Mouse (Mus musculus) MEL (cell line): Measurements from ENCODE around the gene Traf3. TPM values are rescaled to one million over a fixed set of nuclear protein-coding genes. Genes with fewer than 3 reads are reported as not detected.

Experiments used
- DNase-seq: peaks from one replicate; pipeline ENCODE4 v3.0.0; 2011; ENCODE audit warnings: low read depth, low spot score
- H3K27ac ChIP-seq: 2 replicates; pipeline ENCODE4 v1.5.1; 2012; ENCODE audit warnings: low read depth, mild to moderate bottlenecking, control low read depth, low read length, moderate library complexity; ENCODE audit not compliant: control insufficient read depth
- H3K27me3 ChIP-seq, 2 experiments: fragments of 150-350 bp in 1 of 2; sonication (generic) in 1 of 2; 2 replicates each; pipeline ENCODE4 v1.6.1; 2012; ENCODE audit warnings: low read length in 2 of 2, mild to moderate bottlenecking in 2 of 2, improper control_type of control experiment in 1 of 2, moderate library complexity in 1 of 2; ENCODE audit not compliant: insufficient read depth in 2 of 2, control insufficient read depth in 1 of 2
- H3K36me3 ChIP-seq, 2 experiments: 2 replicates each; pipeline ENCODE4 v1.6.1; 2012 to 2014; ENCODE audit warnings: low read length in 2 of 2, improper control_type of control experiment in 1 of 2, inconsistent platforms in 1 of 2, mild to moderate bottlenecking in 1 of 2; ENCODE audit not compliant: insufficient read depth in 2 of 2, control insufficient read depth in 1 of 2
- H3K4me1 ChIP-seq, 2 experiments: fragments of 150-350 bp in 1 of 2; sonication (generic) in 1 of 2; 2 replicates each; pipeline ENCODE4 v1.6.1; 2012; ENCODE audit warnings: low read length in 2 of 2, improper control_type of control experiment in 1 of 2, mild to moderate bottlenecking in 1 of 2; ENCODE audit not compliant: insufficient read depth in 2 of 2, control insufficient read depth in 1 of 2
- H3K4me3 ChIP-seq, 2 experiments: fragments of 150-350 bp in 1 of 2; sonication (generic) in 1 of 2; 2 replicates each; pipeline ENCODE4 v1.5.1; 2012; ENCODE audit warnings: low read depth in 2 of 2, low read length in 2 of 2, mild to moderate bottlenecking in 2 of 2, moderate library complexity in 2 of 2, control low read depth in 1 of 2, improper control_type of control experiment in 1 of 2; ENCODE audit not compliant: control insufficient read depth in 1 of 2, insufficient read depth in 1 of 2
- H3K79me2 ChIP-seq: 2 replicates; pipeline ENCODE4 v1.6.1; 2012; ENCODE audit warnings: mild to moderate bottlenecking, low read length, moderate library complexity; ENCODE audit not compliant: control insufficient read depth, poor library complexity, insufficient read depth
- H3K9ac ChIP-seq: 2 replicates; pipeline ENCODE4 v1.6.1; 2012; ENCODE audit warnings: low read depth, mild to moderate bottlenecking, control low read depth, low read length, moderate library complexity; ENCODE audit not compliant: control insufficient read depth, poor library complexity, severe bottlenecking
- H3K9me3 ChIP-seq: fragments of 150-350 bp; sonication (generic); replicated peaks from 2 replicates; pipeline ENCODE4 v1.6.1; 2012; ENCODE audit warnings: mild to moderate bottlenecking, low read length, improper control_type of control experiment, moderate library complexity; ENCODE audit not compliant: insufficient read depth
- BHLHE40 ChIP-seq: IDR thresholded peaks from 2 replicates; pipeline ENCODE4 v1.6.1; 2012; ENCODE audit warnings: low read depth, mild to moderate bottlenecking, inconsistent platforms, low read length, improper control_type of control experiment, borderline replicate concordance
- CTCF ChIP-seq, 3 experiments: IDR thresholded peaks in 2 of 3; conservative IDR thresholded peaks in 1 of 3; 2 replicates each; pipeline ENCODE4 v1.5.1; 2011 to 2012; ENCODE audit warnings: low read length in 3 of 3, low read depth in 2 of 3, mild to moderate bottlenecking in 2 of 3, improper control_type of control experiment in 1 of 3, inconsistent platforms in 1 of 3, mixed read lengths in 1 of 3, moderate library complexity in 1 of 3; ENCODE audit not compliant: control insufficient read depth in 1 of 3, insufficient read depth in 1 of 3, poor library complexity in 1 of 3, severe bottlenecking in 1 of 3
- ELF1 ChIP-seq: IDR thresholded peaks from 2 replicates; pipeline ENCODE4 v1.6.1; 2014; ENCODE audit warnings: low read depth, mild to moderate bottlenecking, inconsistent platforms, low read length, improper control_type of control experiment, moderate library complexity
- ETS1 ChIP-seq: IDR thresholded peaks from 2 replicates; pipeline ENCODE4 v1.6.1; 2012; ENCODE audit warnings: low read depth, mild to moderate bottlenecking, inconsistent platforms, low read length, improper control_type of control experiment, moderate library complexity
- GABPA ChIP-seq: IDR thresholded peaks from 2 replicates; pipeline ENCODE4 v1.6.1; 2012; ENCODE audit warnings: low read depth, mild to moderate bottlenecking, inconsistent platforms, low read length, improper control_type of control experiment, moderate library complexity
- HCFC1 ChIP-seq: IDR thresholded peaks from 2 replicates; pipeline ENCODE4 v1.6.1; 2012; ENCODE audit warnings: low read depth, mild to moderate bottlenecking, inconsistent platforms, low read length, improper control_type of control experiment, moderate library complexity
- KAT2A ChIP-seq: conservative IDR thresholded peaks from 2 replicates; pipeline ENCODE4 v1.6.1; 2012; ENCODE audit warnings: low read depth, low read length, improper control_type of control experiment, inconsistent platforms
- MAFK ChIP-seq: IDR thresholded peaks from 2 replicates; pipeline ENCODE4 v1.6.1; 2011; ENCODE audit warnings: low read depth, mild to moderate bottlenecking, low read length, improper control_type of control experiment, borderline replicate concordance
- MYB ChIP-seq: IDR thresholded peaks from 2 replicates; pipeline ENCODE4 v1.6.1; 2011; ENCODE audit warnings: mild to moderate bottlenecking, low read depth, low read length, improper control_type of control experiment
- POLR2A ChIP-seq, 2 experiments: IDR thresholded peaks; 2 replicates each; pipeline ENCODE4 v1.6.1; 2011 to 2012; ENCODE audit warnings: low read length in 2 of 2, mild to moderate bottlenecking in 2 of 2, control low read depth in 1 of 2, improper control_type of control experiment in 1 of 2, low read depth in 1 of 2, moderate library complexity in 1 of 2; ENCODE audit not compliant: control insufficient read depth in 1 of 2, insufficient read depth in 1 of 2, poor library complexity in 1 of 2
- POLR2AphosphoS5 ChIP-seq: IDR thresholded peaks from 2 replicates; pipeline ENCODE4 v1.6.1; 2012; ENCODE audit warnings: low read depth, borderline replicate concordance, mild to moderate bottlenecking, inconsistent platforms, low read length, moderate library complexity, mixed read lengths
- SIN3A ChIP-seq: IDR thresholded peaks from 2 replicates; pipeline ENCODE4 v1.6.1; 2012; ENCODE audit warnings: low read length, improper control_type of control experiment, inconsistent platforms
- SMC3 ChIP-seq: IDR thresholded peaks from 2 replicates; pipeline ENCODE4 v1.6.1; 2011; ENCODE audit warnings: low read depth, low read length, improper control_type of control experiment
- TCF12 ChIP-seq: IDR thresholded peaks from 2 replicates; pipeline ENCODE4 v1.6.1; 2014; ENCODE audit warnings: low read depth, mild to moderate bottlenecking, inconsistent platforms, low read length, improper control_type of control experiment, moderate library complexity
- USF2 ChIP-seq, 2 experiments: IDR thresholded peaks; 2 replicates each; pipeline ENCODE4 v1.6.1; 2011 to 2012; ENCODE audit warnings: improper control_type of control experiment in 2 of 2, low read length in 2 of 2, borderline replicate concordance in 1 of 2, inconsistent platforms in 1 of 2, low read depth in 1 of 2, mild to moderate bottlenecking in 1 of 2; ENCODE audit not compliant: insufficient read depth in 1 of 2
- ZC3H11A ChIP-seq: IDR thresholded peaks from 2 replicates; pipeline ENCODE4 v1.6.1; 2012; ENCODE audit warnings: low read depth, mild to moderate bottlenecking, inconsistent platforms, low read length, improper control_type of control experiment
- ZKSCAN1 ChIP-seq: IDR thresholded peaks from 2 replicates; pipeline ENCODE4 v1.6.1; 2012; ENCODE audit warnings: low read depth, mild to moderate bottlenecking, inconsistent platforms, low read length, improper control_type of control experiment, moderate library complexity
- ZMIZ1 ChIP-seq: IDR thresholded peaks from 2 replicates; pipeline ENCODE4 v1.6.1; 2012; ENCODE audit warnings: low read depth, mild to moderate bottlenecking, inconsistent platforms, low read length, improper control_type of control experiment, moderate library complexity
- ZNF384 ChIP-seq: IDR thresholded peaks from 2 replicates; pipeline ENCODE4 v1.6.1; 2012; ENCODE audit warnings: low read depth, mild to moderate bottlenecking, inconsistent platforms, low read length, improper control_type of control experiment
- polyA plus RNA-seq, 2 experiments: library from polyadenylated mRNA; stranded (reverse) in 1 of 2; unstranded in 1 of 2; fragments of >175 nt in 1 of 2; fragments of >200 nt in 1 of 2; gene quantifications; 2 replicates each; pipeline versions ENCODE4 v1.2.1 to v1.2.4; 2012; ENCODE audit warnings: low replicate concordance in 2 of 2, low read depth in 1 of 2; ENCODE audit not compliant: insufficient read length in 2 of 2, insufficient read depth in 1 of 2, missing spikeins in 1 of 2
- total RNA-seq: library from RNA; depleted of rRNA; stranded (reverse); fragments of 300-350 nt; gene quantifications from 2 replicates; pipeline ENCODE4 v1.2.3, GENCODE M21; 2012

Traf3 gene
- total and polyA plus RNA-seq, 3 experiments: 21.1 to 40.7 TPM; not detected in 1

GRCm38 (mm10) chr12:111270629-111271277 lies 104.6 kb downstream of the Traf3 start, which contains the start of gene Amn:
Amn (plus strand) TSS chr12:111271095.
- no peaks in the 10 kb centered on the region for H3K9me3 ChIP-seq
- no peak within 1 kb of the TSS for H3K9ac ChIP-seq
- no peaks in the 10 kb centered on the region for H3K79me2 ChIP-seq
- no peak within 1 kb of the TSS for H3K4me3 ChIP-seq
- TF ChIP-seq KAT2A (no peak), HCFC1 (no peak), POLR2AphosphoS5 (no peak), CTCF (IDR thresholded peaks at IDR 0.05 in 2 of 3, conservative IDR thresholded peaks at IDR 0.05 in 1 of 3; ENCODE audit: control insufficient read depth in 1 of 3, insufficient read depth in 1 of 3, low read depth in 2 of 3, low read length in 3 of 3, poor library complexity in 1 of 3, severe bottlenecking in 1 of 3) (no peak), BHLHE40 (no peak), USF2 (IDR thresholded peaks at IDR 0.05; ENCODE audit: borderline replicate concordance in 1 of 2, insufficient read depth in 1 of 2, low read depth in 1 of 2, low read length in 2 of 2) (no peak), TCF12 (no peak), SMC3 (no peak), ZNF384 (no peak), ZKSCAN1 (no peak), ELF1 (no peak), ETS1 (no peak), GABPA (no peak), MYB (no peak)
- TF ChIP-seq, all 39 proteins: peak for 0
- Histone ChIP-seq H3K36me3 (peaks cover 0 to 5% of the 10 kb centered on the region in 2 experiments; a peak in 2 of 4 replicates), H3K27ac (no peak within 1 kb of the TSS), H3K4me1 (peaks cover 0 to 9% of the 10 kb centered on the region in 2 experiments; a peak in 2 of 4 replicates), H3K27me3 (no peaks in the 10 kb centered on the region)
- no peak for DNase-seq

GRCm38 (mm10) chr12:111271406-111271805 lies 105.2 kb downstream of the Traf3 start:
- Histone ChIP-seq H3K36me3 (peaks cover 0 to 5% of the 10 kb centered on the region in 2 experiments; a peak in 2 of 4 replicates), H3K27ac (no peak overlapping the region), H3K9ac (no peak overlapping the region), H3K79me2 (no peaks in the 10 kb centered on the region), H3K4me3 (no peak overlapping the region), H3K9me3 (no peaks in the 10 kb centered on the region), H3K4me1 (peaks cover 0 to 9% of the 10 kb centered on the region in 2 experiments; a peak in 2 of 4 replicates), H3K27me3 (no peaks in the 10 kb centered on the region)
- no peak for TF ChIP-seq MAFK
- TF ChIP-seq HCFC1: no peak
- TF ChIP-seq POLR2A (IDR thresholded peaks at IDR 0.05; ENCODE audit: control insufficient read depth in 1 of 2, insufficient read depth in 1 of 2, low read depth in 1 of 2, low read length in 2 of 2, poor library complexity in 1 of 2): no peak
- TF ChIP-seq SIN3A: no peak
- no peak for TF ChIP-seq ZMIZ1
- TF ChIP-seq SMC3: no peak
- TF ChIP-seq TCF12: no peak
- no peak for TF ChIP-seq ZC3H11A
- DNase-seq: no peak
